Mouse (Mus musculus): ENCODE data around the gene Ttc33.

The Ttc33 gene

GRCm38 (mm10) chr15:5242241-5243035 lies 57.1 kb downstream of the Ttc33 start:
- DNase-seq, result peak; percentile 33 to 52

GRCm38 (mm10) chr15:5243036-5243958 lies 58.0 kb downstream of the Ttc33 start:
- DNase-seq, result peak in 1 of 2 experiments; percentile 53

- peak; percentile 97 for DNase-seq
Observed at GRCm38 (mm10) chr15:5243959-5244905, 58.9 kb downstream of the Ttc33 start, which contains the start of gene Ptger4. Gene Ptger4 (minus strand): TSS chr15:5244187.

- DNase-seq, result no peak
Observed at GRCm38 (mm10) chr15:5250182-5250581, 64.9 kb downstream of the Ttc33 start.

GRCm38 (mm10) chr15:5260183-5260582 lies 74.9 kb downstream of the Ttc33 start:
- DNase-seq, result no peak

GRCm38 (mm10) chr15:5261004-5261403 lies 75.7 kb downstream of the Ttc33 start:
- no peak for DNase-seq

- DNase-seq, result no peak
Observed at GRCm38 (mm10) chr15:5262095-5262667, 76.9 kb downstream of the Ttc33 start.

GRCm38 (mm10) chr15:5262874-5263504 lies 77.7 kb downstream of the Ttc33 start:
- no peak for DNase-seq

GRCm38 (mm10) chr15:5266095-5266494 lies 80.8 kb downstream of the Ttc33 start:
- DNase-seq, result no peak

All from thymus, adult 18-20 months (tissue).